Mouse (Mus musculus) stomach, postnatal 0 days (tissue): ENCODE measurements around the gene Prdm16. TPM values are rescaled to one million over a fixed set of nuclear protein-coding genes. Genes with fewer than 3 reads are reported as not detected.

ENCODE experiments used
- ATAC-seq: fragments of 200-750 bp; cut with Nextera tagmentation; 2 replicates; pipeline ENCODE4 v1.8.0; 2017; ENCODE audit not compliant: low FRiP score, low TSS enrichment
- DNase-seq: peaks from one replicate; pipeline ENCODE4 v3.0.0-alpha.2; 2016; ENCODE audit warnings: low spot score
- H3K27ac ChIP-seq: fragments of 300-500 bp; sonication (generic); replicated peaks from 2 replicates; pipeline ENCODE4 v1.5.1; 2014; ENCODE audit warnings: mild to moderate bottlenecking, control low read depth
- H3K27me3 ChIP-seq: fragments of 300-500 bp; sonication (generic); 2 replicates; pipeline ENCODE4 v1.6.1; 2014; ENCODE audit warnings: low read length; ENCODE audit not compliant: control insufficient read depth, insufficient read depth
- H3K36me3 ChIP-seq: fragments of 300-500 bp; sonication (generic); 2 replicates; pipeline ENCODE4 v1.6.1; 2014; ENCODE audit warnings: low read length, mixed read lengths; ENCODE audit not compliant: control insufficient read depth, insufficient read depth
- H3K4me1 ChIP-seq: fragments of 300-500 bp; sonication (generic); replicated peaks from 2 replicates; pipeline ENCODE4 v1.6.1; 2014; ENCODE audit warnings: antibody characterized with exemption; ENCODE audit not compliant: control insufficient read depth, insufficient read depth
- H3K4me2 ChIP-seq: fragments of 300-500 bp; sonication (generic); replicated peaks from 2 replicates; pipeline ENCODE4 v1.6.1; 2014; ENCODE audit warnings: low read depth, mild to moderate bottlenecking, control low read depth, moderate library complexity
- H3K4me3 ChIP-seq: fragments of 300-500 bp; sonication (generic); 2 replicates; pipeline ENCODE4 v1.5.1; 2014; ENCODE audit warnings: low read depth, low read length, control low read depth
- H3K9ac ChIP-seq: fragments of 300-500 bp; sonication (generic); 2 replicates; pipeline ENCODE4 v1.6.1; 2014; ENCODE audit warnings: mild to moderate bottlenecking, low read length, control low read depth, mixed read lengths
- H3K9me3 ChIP-seq: fragments of 300-500 bp; sonication (generic); 2 replicates; pipeline ENCODE4 v1.6.1; 2016; ENCODE audit warnings: low read length; ENCODE audit not compliant: control insufficient read depth
- CTCF ChIP-seq: IDR thresholded peaks from 2 replicates; pipeline ENCODE4 v1.5.1; 2016; ENCODE audit warnings: antibody characterized with exemption, low read depth, mild to moderate bottlenecking, moderate library complexity
- EP300 ChIP-seq: optimal IDR thresholded peaks from 2 replicates; pipeline ENCODE3; 2016; ENCODE audit warnings: antibody characterized with exemption
- WGBS: fragments of 180-500 bp; shearing (Covaris S2); extraction: QIAGEN DNeasy Blood & Tissue Kit; methylation state at CpG from one replicate; pipeline ENCODE4 v1.1.7; 2014; 5-methylcytosine and 5-hydroxymethylcytosine counted together
- polyA plus RNA-seq: library from polyadenylated mRNA; unstranded; fragments of >200 nt; fragmentation: Nextera tagmentation; extraction: Ambion mirVana; gene quantifications from 2 replicates; pipeline ENCODE4 v1.2.1, GENCODE M21; 2015

Gene Prdm16
- polyA plus RNA-seq, 1 experiment from 2014 or later, result 15.6 TPM

GRCm38 (mm10) chr4:154541632-154542276 lies 94.9 kb downstream of the Prdm16 start:
- H3K27ac ChIP-seq, result peak overlapping the region; percentile 56
- H3K4me2 ChIP-seq, result no peak overlapping the region
- ATAC-seq, result peak; percentile 56

GRCm38 (mm10) chr4:154540671-154541070 lies 96.0 kb downstream of the Prdm16 start:
- ATAC-seq (peak; percentile 33; the same call in 1 of the 2 replicates), DNase-seq (no peak)
- Histone ChIP-seq H3K9ac (no peak overlapping the region), H3K36me3 (no peaks in the 10 kb centered on the region), H3K9me3 (no peaks in the 10 kb centered on the region), H3K4me1 (no peaks in the 10 kb centered on the region; the same call in 1 of the 2 replicates), H3K27me3 (no peaks in the 10 kb centered on the region), H3K27ac (peak overlapping the region; percentile 49; the same call in 1 of the 2 replicates), H3K4me3 (no peak overlapping the region), H3K4me2 (no peak overlapping the region)
- TF ChIP-seq EP300, result no peak
- 45% methylated on average over 10 of the region's 10 CpGs for WGBS

More at GRCm38 (mm10) chr4:154541632-154542276, 94.9 kb downstream of the Prdm16 start:
- DNase-seq, result peak; percentile 60
- no peak overlapping the region for H3K4me3 ChIP-seq
- no peaks in the 10 kb centered on the region for H3K36me3 ChIP-seq
- TF ChIP-seq CTCF, result peak; percentile 46
- TF ChIP-seq EP300, result no peak
- no peaks in the 10 kb centered on the region for H3K27me3 ChIP-seq
- 56% methylated on average over 9 of the region's 9 CpGs for WGBS
- H3K4me1 ChIP-seq, result no peaks in the 10 kb centered on the region; the same call in 1 of the 2 replicates
- H3K9ac ChIP-seq, result no peak overlapping the region
- H3K9me3 ChIP-seq, result no peaks in the 10 kb centered on the region

- no peak for ATAC-seq
- WGBS, result 45% methylated on average over 12 of the region's 12 CpGs
- Histone ChIP-seq H3K4me1 (no peaks in the 10 kb centered on the region; the same call in 1 of the 2 replicates), H3K27me3 (no peaks in the 10 kb centered on the region), H3K4me2 (no peak overlapping the region), H3K9ac (no peak overlapping the region), H3K27ac (no peak overlapping the region), H3K36me3 (no peaks in the 10 kb centered on the region), H3K4me3 (no peak overlapping the region), H3K9me3 (no peaks in the 10 kb centered on the region)
- DNase-seq, result no peak
- TF ChIP-seq EP300 (no peak), CTCF (no peak)
Observed at GRCm38 (mm10) chr4:154539703-154540102, 97.0 kb downstream of the Prdm16 start.

GRCm38 (mm10) chr4:154538727-154539126 lies 97.9 kb downstream of the Prdm16 start:
- Histone ChIP-seq H3K9ac (no peak overlapping the region), H3K27me3 (no peaks in the 10 kb centered on the region), H3K9me3 (no peaks in the 10 kb centered on the region), H3K4me2 (no peak overlapping the region), H3K36me3 (no peaks in the 10 kb centered on the region), H3K4me3 (no peak overlapping the region), H3K4me1 (no peaks in the 10 kb centered on the region; the same call in 1 of the 2 replicates), H3K27ac (no peak overlapping the region)
- ATAC-seq, result no peak
- TF ChIP-seq EP300, result no peak
- TF ChIP-seq CTCF, result no peak
- WGBS, result 80% methylated on average over 4 of the region's 4 CpGs
- no peak for DNase-seq

- ATAC-seq (0 out of 2 replicates have a peak, but pooled peaks have one; percentile 8), DNase-seq (no peak)
- WGBS, result 69% methylated on average over 5 of the region's 5 CpGs
- Histone ChIP-seq H3K4me2 (no peak overlapping the region), H3K27ac (no peak overlapping the region), H3K4me3 (no peak overlapping the region), H3K4me1 (no peaks in the 10 kb centered on the region; the same call in 1 of the 2 replicates), H3K9ac (no peak overlapping the region), H3K27me3 (no peaks in the 10 kb centered on the region), H3K36me3 (no peaks in the 10 kb centered on the region), H3K9me3 (no peaks in the 10 kb centered on the region)
- TF ChIP-seq EP300 (no peak), CTCF (no peak)
Observed at GRCm38 (mm10) chr4:154536110-154536509, 100.6 kb downstream of the Prdm16 start.

- no peaks in the 10 kb centered on the region for H3K9me3 ChIP-seq
- TF ChIP-seq EP300, result no peak
- no peak for TF ChIP-seq CTCF
- H3K27me3 ChIP-seq, result no peaks in the 10 kb centered on the region
- no peaks in the 10 kb centered on the region for H3K36me3 ChIP-seq
- 47% methylated on average over 4 of the region's 4 CpGs for WGBS
- no peak overlapping the region for H3K9ac ChIP-seq
- H3K4me2 ChIP-seq, result no peak overlapping the region
- ATAC-seq, result no peak
- H3K27ac ChIP-seq, result no peak overlapping the region
- DNase-seq, result no peak
- H3K4me3 ChIP-seq, result no peak overlapping the region
- peaks cover 5% of the 10 kb centered on the region; the same call in 1 of the 2 replicates for H3K4me1 ChIP-seq
Observed at GRCm38 (mm10) chr4:154531368-154531767, 105.3 kb downstream of the Prdm16 start.
